Mouse (Mus musculus) adrenal gland, postnatal 10 days (tissue): Measurements from ENCODE around the gene Phf1. TPM values are rescaled to one million over a fixed set of nuclear protein-coding genes. Genes with fewer than 3 reads are reported as not detected.
"Not testable (repeated sequence)": the region's sequence is repeated elsewhere in the genome, so short reads cannot be mapped to it uniquely, and the experiment has no call there.

Source experiments
- DNase-seq: peaks from one replicate; pipeline ENCODE4 v3.0.0; 2021; ENCODE audit warnings: mixed read lengths
- long read RNA-seq, 2 experiments: library from polyadenylated mRNA; stranded (forward); transcript quantifications; one replicate each; pipeline ENCODE4 v2.0.0; 2021
- total RNA-seq, 2 experiments: library from RNA; stranded (reverse); gene quantifications; 2 replicates each; pipeline ENCODE4 v1.2.3; 2021

Gene Phf1
- total RNA-seq = 10 to 100 TPM; 20.6 to 23.3 TPM
- long read RNA-seq, experiment 1, partial matches to known transcripts = 4 of 7 reads
- long read RNA-seq, experiment 1, other reads (novel, unspliced or antisense) = 1 of 7 reads
- long read RNA-seq, experiment 2, partial matches to known transcripts = 2 of 9 reads
- long read RNA-seq, experiment 2, other reads (novel, unspliced or antisense) = 4 of 9 reads

DNA sequence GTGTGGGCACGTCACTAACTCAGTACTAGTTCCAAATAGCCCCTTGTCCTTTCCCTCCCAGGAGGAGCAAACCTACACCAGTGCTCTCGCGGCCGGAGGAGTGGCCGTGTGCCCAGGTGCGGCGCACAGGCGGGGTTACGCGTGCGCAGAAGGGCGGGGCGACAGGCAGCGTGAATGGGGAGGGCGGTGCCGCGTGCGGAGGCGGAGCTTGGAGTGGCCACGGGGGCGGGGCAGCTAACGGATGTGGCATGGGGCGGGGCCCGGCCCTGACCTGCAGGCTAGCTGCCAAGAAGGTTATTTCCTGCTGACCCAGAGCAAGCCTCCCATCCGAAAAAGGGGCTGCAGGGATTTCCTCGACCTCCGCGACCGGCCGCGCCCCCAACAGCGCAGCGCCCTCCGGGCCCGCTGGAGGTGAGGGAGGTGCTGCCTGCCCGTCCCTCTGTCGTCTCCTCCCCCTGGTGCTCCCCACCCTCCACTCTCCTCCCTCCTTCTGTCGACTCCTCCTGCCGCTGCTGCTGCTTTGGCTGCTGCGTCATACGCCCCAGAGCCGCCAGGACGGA is at the start of gene Phf1:
Gene Phf1, plus strand, starts transcription at position 214 of the 560 bp plus-strand sequence.
- peak; percentile 99 for DNase-seq

DNA sequence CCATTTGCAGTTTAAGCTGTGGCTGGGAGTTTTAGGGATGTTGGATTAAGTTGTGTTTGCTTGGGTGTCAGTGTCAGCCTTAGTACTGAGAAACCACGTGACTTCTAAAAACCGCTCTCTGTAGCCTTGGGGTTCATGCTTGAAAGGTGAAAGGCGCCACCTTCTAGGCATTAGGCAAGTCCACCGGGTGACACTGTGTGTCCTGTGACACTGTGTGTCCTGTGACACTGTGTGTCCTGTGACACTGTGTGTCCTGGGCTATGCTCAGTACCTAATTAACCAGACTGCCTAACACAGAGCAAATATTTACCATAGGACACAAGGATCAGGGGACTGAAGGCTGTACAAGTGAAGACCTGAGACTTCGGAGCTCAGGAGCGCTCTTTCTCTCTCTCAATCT is 49.3 kb upstream of the Phf1 start:
- DNase-seq = no peak

DNA sequence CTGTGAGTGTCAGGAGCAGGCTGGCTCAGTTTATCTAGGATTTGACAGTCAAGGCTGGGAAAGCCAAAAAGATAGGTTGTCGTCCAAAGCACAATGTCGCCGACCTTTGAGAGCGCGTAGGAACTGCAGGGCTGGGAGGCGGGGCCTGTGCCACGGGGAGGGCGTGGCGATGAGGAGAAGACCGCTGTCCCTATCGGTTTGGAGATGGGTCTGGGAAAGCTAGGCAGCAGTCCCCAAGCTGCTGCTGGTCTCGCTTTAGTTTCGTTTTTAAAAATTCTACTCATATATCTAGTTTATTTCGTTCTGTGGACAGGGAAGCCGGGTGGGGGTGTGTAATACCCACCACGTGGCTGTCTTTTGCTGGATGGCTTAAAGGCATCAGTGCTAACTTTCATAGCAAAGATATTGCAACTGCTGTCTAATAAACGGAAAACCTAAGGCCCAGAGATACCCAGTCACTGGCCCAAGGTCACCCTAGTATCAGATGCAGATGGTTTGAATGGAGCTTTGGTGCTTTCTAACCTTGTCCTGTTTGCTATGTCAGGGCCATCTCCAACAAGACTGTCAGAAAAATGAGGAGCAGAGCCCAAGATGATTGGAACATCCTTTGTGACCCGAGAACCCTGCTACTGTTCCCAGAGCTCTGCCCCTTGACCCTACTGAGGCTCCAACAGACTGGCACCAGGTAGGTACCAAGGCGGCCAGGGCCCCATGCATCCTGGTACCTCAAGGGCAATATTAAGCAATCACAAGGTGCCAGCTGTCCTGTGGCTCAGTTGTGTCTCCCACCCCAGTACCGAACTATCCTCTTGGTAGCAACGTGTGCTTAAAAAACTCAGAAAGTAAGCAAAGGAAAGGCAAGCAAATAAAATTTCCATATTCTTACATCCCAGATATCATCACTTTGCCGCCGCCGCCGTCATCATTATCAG is 47.6 kb upstream of the Phf1 start:
- DNase-seq = peak; percentile 92

DNA sequence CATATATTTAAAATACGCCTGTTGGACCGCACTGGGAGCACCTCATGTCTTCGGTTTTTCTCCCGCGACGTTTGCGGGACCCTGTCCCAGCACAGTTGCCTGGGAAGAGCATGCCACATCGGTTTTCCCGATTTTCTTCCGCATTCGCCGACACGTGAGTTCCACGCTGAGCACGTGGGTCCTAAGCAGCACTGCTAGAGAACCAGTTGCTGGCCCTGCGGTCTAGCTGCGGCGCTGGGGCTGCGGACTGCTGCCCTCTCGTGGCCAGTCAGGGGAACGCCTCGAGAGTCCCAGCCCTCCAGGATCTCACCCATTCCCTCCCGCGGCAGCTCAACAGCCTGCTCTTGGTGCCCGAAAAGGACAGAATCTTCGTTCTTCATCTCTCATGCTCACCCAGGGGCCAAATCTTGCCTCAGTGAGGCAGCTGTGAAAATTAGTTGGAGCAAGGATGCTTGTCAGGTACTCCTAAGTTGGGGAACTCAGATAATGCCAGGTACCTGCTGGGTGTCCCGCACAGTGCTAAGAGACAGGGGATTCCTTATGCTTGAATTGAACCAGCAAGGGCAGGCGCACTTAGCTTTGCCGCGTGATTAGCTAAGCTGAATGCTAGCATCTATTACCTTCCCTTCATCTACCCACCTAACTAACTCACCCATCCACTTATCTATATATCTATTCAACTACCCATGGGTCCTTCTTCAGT is 46.7 kb upstream of the Phf1 start:
- DNase-seq = peak; percentile 92

DNA sequence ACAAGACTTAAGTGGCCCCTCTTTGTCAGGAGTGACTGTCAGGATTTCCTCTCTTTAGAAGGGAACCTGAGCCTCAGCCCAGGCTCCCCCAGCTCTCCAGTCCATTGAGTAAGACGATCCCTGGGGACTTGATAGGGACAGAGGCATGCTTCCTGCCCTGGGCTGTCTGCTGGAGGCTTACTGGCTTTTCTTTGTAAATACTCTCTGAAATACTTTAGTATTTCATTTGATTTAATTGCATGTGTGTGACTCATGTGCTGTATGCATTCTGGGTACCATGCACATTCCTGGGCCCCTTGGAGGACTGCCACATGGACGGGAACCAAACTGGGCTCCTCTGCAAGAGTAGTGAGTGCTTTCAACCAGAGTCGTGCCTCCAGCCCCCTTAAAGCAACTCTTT is 44.9 kb upstream of the Phf1 start:
- peak; percentile 62 for DNase-seq

DNA sequence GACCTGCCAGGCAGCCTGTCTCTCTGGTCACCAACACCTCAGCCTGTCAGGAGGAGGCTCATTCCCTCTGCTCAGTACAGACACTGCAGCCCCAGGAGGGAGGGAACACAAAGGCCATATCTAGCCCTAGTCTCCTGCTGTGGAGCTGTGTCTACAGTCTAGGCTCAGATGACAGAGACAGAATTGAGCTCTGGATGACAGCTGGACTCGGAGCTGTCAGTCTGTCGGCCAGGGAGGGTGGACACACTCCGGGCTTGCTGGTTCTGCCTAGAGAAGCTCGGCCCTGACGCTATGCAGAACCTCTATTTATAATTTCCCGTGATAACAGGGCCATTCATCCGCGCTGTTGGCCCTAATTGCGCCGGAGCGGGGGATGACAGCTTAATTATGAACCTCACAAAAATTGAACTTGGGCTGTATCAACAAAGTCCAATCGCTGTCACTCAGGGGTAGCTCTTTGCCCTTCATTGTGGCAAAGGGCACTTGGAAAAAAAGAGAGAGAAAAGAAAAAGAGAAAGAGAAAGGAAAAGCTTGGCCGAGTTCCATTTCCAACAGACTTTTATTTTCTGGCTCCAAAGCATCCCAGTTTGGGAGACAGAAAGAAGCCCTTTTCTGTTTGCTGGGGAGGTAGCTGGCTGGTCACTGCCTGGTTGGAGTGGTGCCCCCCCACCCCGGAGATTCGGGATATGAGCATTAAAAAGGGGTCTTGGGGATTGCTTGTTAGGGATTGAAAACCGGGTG is 40.0 kb upstream of the Phf1 start:
- no peak for DNase-seq

DNA sequence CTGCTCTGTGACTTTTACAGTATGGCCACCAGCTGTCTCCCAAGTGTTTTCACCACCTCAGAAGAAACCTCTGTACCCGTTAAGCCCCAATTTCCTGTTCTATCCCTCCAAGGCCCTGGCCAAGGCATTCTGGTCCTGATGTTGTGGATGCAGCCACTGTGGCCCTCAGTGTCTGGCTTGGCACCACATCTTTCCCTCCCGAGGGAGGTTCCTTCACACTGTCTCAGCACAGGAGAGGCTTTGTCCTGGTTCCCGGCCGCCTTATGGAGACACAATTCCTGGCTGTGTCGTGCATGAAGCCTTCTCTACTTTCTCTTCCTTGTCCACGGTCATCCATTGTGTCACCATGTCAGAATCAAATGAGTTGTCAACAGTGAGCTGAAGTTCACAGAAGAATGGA is 39.4 kb upstream of the Phf1 start:
- no peak for DNase-seq

DNA sequence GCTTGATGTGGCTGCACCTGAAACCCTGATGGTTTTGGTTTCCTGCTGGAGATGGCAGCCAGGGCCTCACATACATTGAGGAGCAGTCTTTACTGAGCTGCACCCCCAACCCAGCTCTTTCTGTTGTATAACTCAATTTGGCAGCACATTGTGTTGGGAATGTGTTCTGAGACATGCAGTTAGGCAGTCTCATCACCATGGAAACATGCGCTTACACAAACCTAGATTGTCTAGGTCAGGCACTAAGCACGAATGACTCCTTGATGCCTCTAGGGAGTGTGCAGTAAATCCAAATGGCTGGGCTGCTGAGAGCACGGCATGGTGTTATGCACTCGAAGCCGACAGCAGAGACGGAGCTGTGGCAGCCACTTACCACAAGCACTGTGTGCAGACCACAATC is 38.5 kb upstream of the Phf1 start:
- no peak for DNase-seq

DNA sequence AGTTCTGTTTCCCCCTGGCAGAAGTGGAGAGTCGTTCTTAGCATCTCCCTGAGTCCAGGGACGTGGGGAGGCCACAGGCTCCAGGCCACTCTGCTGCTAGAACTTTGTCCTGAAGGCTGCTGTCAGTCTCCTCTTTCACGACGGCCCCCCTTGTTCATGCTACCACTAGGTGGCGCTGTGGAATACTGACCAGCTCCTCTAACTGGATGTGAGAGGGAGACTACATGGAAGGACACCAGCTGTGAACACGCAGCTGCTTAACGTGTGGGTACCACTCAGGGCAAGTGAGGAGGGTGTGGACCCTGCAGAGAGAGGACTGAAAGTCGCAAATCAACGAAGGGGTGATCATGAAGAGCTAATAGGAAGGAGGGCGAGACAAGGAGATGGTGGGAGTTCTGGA is 37.3 kb upstream of the Phf1 start:
- peak; percentile 82 for DNase-seq

DNA sequence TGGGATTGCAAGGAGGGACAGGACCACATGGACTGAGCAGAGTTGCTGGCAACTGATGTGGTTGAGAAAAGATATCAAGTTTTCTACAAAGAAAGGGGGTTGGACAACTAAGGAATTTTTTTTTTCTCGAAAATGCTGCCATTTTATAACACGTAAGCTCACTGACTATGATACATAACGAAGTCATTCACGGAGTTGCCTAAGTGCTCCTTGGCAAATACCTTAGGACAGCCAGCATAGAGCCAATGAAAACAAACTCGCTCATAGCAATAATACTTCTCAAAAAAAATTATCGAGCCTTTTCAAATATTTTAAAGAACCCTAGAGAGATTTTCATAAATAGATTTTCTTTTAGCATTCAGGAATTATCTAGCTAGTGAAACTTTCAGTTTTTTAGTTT is 31.9 kb upstream of the Phf1 start:
- DNase-seq = no peak

DNA sequence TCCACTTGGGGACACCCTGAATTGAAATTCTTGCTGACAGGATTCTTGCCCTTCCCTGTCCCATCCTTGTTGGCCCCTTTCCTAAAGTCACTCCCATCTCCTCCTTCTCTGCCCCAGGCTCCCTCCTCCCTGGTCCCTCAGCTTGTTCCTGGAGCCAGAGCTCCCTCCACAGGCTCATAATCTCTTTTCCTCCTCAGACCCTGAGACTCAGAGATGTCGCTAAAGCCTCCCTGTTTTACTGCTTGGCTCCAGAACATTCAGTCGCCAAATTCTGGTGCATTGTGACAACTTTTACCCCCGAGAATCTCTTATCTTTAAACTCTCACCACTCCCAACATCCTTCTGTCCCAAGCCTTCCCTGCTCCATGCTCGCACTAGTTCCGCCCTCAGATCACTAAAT is 28.5 kb upstream of the Phf1 start:
- no peak for DNase-seq

DNA sequence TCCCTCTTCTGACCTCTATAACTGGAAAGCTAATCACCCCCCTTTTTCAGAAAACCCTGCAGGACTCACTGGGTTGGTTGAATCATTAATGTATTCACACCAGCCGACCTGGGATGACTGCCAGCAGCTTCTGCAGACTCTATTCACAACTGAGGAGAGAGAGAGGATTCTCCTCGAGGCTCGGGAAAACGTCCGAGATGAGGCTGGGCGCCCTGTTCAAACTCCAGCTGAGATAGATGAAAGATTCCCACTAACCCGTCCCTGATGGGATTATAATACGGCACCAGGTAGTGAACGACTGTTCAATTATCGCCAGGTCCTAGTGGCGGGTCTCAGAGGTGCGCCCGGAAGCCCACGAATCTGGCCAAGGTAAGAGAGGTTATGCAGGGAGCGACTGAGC is 25.3 kb upstream of the Phf1 start:
- not testable (repeated sequence) for DNase-seq

DNA sequence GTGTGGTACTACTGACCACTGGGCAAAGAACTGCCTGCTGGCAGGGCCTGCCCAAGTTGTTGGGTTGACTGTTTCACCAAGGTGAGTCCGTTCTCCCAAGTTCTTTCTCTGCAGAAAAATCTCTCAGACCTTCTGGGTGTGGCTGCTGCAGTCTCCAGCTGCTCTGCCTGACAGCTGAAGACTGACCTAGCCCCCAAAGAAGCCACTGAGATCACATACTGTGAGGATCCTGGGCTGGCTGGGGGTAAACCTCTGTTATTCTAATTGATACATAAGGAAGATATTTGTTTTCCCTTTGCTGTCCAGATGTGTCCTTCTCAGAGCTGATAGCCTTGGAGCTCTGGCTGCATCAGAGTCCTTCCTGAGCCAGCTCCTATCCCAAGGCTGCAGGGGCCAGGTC is 17.6 kb upstream of the Phf1 start:
- no peak for DNase-seq

DNA sequence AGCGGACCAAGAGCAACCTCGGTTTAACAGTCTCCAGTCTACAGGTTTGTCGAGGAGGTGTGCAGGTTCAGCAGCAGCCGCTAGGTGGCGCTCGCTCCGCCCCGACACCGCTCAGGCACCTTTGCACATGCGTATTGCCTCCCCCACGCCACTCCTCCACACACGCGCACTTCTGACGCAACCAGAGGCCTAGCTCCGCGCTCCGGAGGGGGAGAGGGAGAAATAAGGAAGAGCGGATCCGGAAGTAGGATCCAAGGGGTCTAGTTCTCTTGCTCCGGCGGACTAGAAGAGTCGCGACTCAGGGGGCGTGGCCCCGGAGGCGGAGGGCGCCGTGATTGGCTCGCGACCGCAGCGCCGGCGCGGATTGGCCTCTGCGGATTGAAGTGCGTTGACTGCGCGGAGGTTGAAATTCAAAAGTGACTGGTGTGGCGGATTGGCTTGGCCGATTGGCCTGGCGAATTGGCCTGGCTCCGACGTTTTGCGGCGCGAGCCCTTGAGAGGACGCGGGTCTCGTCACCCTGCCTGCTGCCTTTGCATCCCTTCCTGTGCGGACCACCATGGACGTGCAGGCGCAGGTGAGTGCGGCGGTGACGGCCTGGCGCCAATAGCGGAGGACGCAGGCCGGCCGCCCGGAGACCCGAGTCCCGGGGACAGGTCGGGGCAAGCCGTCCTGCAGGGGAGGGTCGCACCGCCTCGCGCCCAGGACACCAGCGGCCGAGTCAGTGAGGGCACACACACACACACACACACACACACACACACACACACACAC is 16.0 kb upstream of the Phf1 start, which contains the start of gene Kifc5b:
Gene Kifc5b, plus strand, starts transcription at position 381 of the 772 bp plus-strand sequence.
- DNase-seq = peak; percentile 99

DNA sequence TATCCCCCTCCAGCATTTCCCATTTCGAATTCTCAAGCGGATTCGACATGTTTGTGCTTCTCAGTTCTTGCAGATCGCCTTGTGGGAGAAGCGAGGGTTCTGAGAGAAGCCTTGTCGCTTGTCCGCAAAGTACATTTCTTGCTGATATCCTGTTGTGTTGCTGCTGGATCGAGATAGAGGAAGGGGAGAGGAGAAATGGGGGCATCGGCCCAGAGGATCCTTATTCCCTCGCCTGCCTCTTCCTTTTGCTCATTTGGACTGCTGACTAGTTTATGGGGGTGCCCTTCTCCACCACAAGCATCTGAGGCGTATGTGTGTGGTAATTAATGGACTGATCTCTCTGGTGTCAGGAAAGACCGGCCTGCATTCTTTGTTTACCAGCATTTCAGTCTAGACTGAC is 15.3 kb upstream of the Phf1 start:
- not testable (repeated sequence) for DNase-seq

DNA sequence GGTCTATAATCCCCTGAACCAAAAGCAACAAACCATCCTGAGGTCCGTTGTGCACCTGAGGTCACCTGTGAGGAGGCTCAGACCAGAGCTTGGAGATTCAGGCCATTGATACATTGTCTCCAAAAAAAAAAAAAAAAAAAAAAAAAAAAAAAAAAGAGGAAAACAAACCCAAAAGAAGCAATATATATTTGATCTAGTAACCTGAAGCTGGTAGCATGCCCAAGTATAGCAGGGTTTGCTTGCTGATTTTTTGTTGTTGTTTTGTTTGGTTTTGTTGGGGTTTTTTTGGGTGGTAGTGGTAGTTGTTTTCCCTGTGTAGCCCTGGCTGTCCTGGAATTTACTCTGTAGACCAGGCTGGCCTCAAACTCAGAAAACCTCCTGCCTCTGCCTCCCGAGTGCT is 14.5 kb upstream of the Phf1 start:
- DNase-seq = no peak

DNA sequence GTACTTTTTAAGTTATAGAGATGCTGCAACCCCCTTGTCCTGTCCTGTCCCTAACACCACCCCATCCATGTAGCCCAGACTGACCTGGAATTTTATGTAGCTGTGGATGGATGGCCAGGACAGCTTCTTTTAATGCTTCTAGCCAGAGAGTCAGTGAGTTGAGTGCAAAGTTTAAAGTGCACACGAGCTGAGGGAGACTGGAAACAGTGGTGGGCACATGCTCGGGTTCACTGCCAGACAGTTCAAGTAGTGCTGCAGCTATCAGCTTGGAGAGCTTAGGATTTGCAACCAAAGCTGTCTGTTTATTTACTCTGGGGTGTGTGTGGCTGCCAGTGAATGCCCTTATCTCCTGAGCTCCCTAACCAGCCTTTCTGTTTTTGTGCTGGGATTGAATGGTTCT is 13.3 kb upstream of the Phf1 start:
- DNase-seq = not testable (repeated sequence)

DNA sequence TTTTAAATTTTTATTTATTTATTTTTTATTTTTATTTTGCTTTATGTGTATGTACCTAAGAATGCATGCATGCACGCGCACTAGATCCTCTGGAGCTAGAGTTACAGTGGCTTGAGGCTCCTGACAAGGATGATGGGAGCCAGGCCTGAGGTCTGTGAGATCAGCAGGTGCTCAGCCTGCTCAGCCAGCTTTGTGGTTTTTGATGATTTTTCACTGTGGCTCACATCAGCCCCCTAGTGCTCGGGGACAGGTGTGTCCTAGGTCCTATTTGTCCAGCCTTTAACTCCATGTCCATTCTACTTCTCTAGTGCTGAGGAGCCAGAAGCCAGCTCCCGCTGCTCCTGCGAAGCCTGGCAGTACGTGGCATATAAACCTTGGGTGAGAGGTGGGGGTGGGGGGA is 10.5 kb upstream of the Phf1 start:
- not testable (repeated sequence) for DNase-seq

DNA sequence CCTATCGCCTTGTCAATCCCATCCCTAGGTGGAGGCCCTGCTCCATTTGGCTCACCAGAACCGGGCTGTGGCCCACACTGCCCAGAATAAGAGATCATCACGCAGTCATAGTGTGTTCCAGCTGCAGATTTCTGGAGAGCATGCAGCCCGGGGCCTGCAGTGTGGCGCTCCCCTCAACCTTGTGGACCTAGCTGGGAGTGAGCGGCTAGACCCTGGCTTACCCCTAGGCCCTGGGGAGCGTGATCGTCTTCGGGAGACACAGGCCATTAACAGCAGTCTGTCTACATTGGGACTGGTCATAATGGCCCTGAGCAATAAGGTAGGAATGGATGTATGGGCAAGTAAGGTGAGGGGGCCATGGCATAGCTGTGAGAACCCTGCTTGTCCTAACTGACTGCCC is 7.4 kb upstream of the Phf1 start:
- DNase-seq = not testable (repeated sequence)

DNA sequence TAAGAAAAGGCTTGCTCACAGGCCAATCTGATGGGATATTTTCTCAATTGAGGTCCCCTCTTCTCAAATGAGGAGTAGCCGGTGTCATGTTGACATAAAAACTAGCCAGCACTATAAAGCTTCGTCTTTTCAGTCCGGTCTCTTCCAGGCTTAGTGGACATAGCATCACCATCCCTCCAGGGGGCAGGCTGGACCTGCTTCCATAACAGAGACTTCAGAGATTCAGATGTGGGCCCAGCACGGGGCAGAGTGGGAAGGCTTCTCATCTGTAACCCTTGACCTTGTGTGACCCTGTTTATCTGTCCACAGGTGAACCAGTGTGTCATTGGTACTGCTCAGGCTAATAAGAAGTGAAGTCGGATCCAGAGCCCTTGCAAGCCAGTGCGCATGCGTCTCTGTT is 1.1 kb upstream of the Phf1 start:
- peak; percentile 72 for DNase-seq

DNA sequence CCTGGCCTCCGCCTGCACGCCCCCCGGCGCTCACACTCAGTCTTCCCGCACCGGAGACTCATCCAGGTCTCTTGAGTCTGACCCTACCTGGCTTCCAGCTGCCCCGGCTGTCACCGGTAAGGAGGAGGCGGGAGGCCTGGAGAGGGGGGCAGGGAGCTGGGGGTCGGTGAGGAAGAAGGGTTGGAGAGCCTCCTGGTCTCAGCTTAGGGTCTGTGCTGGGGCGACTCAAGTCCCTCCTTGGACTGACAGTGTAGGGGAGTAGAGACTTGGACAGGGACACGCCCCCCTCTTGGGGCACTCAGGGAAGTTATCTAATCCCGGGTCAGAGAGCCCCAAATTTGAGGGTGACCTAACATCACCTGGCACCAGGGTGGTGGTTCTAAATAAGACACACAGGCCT is 567 bp downstream of the Phf1 start:
- no peak for DNase-seq
